Mouse (Mus musculus): Measurements from ENCODE around the gene Kat2b. TPM values are rescaled to one million over a fixed set of nuclear protein-coding genes. Genes with fewer than 3 reads are reported as not detected.

Kat2b gene
- polyA plus RNA-seq, 1 experiment = 8.5 TPM

DNA sequence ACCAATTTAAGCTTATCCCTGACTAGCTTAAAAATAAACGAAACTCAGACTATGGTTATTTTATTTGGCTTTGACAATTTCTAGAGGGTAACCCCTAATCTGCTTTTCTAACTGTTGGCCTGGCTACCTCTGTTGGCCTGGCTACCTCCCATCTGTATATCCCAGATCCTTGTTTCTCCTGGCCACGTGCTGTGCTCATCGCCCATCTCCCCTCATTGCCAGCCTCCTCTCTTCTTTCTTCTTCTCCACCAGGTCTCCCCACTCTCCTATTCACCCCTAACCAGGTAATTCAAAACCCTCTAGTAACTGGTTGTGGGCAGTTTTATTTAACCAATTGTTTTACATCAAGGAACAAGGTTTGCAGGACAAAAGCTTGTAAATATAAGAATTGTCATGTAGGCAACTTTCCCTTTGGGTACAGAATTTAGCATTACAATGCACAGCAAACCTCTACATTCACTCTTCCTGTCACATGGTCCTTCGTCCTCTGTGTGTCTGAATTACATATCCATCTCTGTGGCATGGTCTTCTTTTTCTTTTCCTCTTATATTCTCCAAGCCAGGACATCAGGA lies 5.1 kb upstream of the Kat2b start:
- no peak overlapping the region for H3K4me3 ChIP-seq (ENCODE audit: low read depth, low read length)
- H3K27me3 ChIP-seq (ENCODE audit: control insufficient read depth, insufficient read depth, low read length) = no peaks in the 10 kb centered on the region
- WGBS = 86% methylated on average over 4 of the region's 4 CpGs
- no peak overlapping the region for H3K27ac ChIP-seq (ENCODE audit: insufficient read depth, low read depth, low read length)
- no peak for TF ChIP-seq CTCF (IDR thresholded peaks at IDR 0.05; ENCODE audit: extremely low read depth, insufficient read length, insufficient replicate concordance, low read depth, low read length)
- TF ChIP-seq POLR2A (IDR thresholded peaks at IDR 0.05; ENCODE audit: low read depth, low read length) = no peak
- no peaks in the 10 kb centered on the region for H3K36me3 ChIP-seq (ENCODE audit: control insufficient read depth, insufficient read depth, low read length)
- H3K4me1 ChIP-seq (ENCODE audit: control insufficient read depth, insufficient read depth, insufficient read length, low read length) = no peaks in the 10 kb centered on the region

DNA sequence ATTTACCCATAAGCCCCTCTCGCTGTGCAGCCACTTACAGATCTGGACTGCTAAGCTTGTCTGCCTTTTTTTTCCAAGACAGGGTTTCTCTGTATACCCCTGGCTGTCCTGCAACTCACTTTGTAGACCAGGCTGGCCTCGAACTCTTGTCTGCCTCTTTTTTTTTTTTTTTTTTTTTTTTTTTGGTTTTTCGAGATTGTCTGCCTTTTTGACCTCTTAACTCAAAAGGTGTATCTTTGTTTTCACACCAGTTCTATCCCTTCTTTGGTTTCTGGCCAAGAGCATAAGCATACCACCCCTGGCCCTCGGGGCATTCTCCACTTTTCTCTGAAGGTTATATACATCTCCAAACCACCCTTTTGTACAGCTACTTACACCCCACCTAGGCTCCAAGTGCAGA lies 1.8 kb upstream of the Kat2b start:
- Histone ChIP-seq H3K4me1 (ENCODE audit: control insufficient read depth, insufficient read depth, insufficient read length, low read length) (peaks cover 9% of the 10 kb centered on the region), H3K4me3 (ENCODE audit: low read depth, low read length) (no peak overlapping the region), H3K36me3 (ENCODE audit: control insufficient read depth, insufficient read depth, low read length) (no peaks in the 10 kb centered on the region), H3K27ac (ENCODE audit: insufficient read depth, low read depth, low read length) (no peak overlapping the region), H3K27me3 (ENCODE audit: control insufficient read depth, insufficient read depth, low read length) (no peaks in the 10 kb centered on the region)
- TF ChIP-seq CTCF (IDR thresholded peaks at IDR 0.05; ENCODE audit: extremely low read depth, insufficient read length, insufficient replicate concordance, low read depth, low read length) (no peak), POLR2A (IDR thresholded peaks at IDR 0.05; ENCODE audit: low read depth, low read length) (no peak)
- 72% methylated on average over 4 of the region's 4 CpGs for WGBS

DNA sequence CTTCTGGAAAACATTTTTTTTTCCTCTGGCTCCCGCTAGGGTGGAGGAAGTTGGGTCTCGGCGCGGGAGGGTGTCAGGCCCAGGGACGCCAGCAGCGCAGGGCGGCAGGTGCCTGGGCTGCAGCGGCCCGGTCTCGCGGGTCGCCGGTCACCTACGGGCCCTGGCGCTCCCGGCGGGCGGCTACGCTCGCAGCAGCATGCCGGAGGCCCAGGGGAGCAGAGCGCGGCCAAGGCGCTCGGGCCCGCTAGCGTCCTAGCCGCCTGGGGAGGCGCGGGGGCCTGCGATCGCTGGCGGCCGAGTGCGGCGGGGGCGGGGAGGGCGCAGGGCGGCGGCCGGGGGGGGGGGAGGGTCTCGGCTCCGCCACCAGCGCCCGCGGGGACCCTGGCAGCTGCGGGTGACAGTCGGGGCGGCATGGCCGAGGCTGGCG lies 271 bp downstream of the Kat2b start:
- WGBS = 1% methylated on average over 33 of the region's 51 CpGs
- Histone ChIP-seq H3K36me3 (ENCODE audit: control insufficient read depth, insufficient read depth, low read length) (no peaks in the 10 kb centered on the region), H3K4me1 (ENCODE audit: control insufficient read depth, insufficient read depth, insufficient read length, low read length) (peaks cover 12% of the 10 kb centered on the region), H3K27ac (ENCODE audit: insufficient read depth, low read depth, low read length) (peak overlapping the region; percentile 89), H3K27me3 (ENCODE audit: control insufficient read depth, insufficient read depth, low read length) (no peaks in the 10 kb centered on the region), H3K4me3 (ENCODE audit: low read depth, low read length) (peak overlapping the region; percentile 99)
- TF ChIP-seq CTCF (IDR thresholded peaks at IDR 0.05; ENCODE audit: extremely low read depth, insufficient read length, insufficient replicate concordance, low read depth, low read length) = peak; percentile 24; the same call in 1 of the 2 replicates
- peak; percentile 56 for TF ChIP-seq POLR2A (IDR thresholded peaks at IDR 0.05; ENCODE audit: low read depth, low read length)

DNA sequence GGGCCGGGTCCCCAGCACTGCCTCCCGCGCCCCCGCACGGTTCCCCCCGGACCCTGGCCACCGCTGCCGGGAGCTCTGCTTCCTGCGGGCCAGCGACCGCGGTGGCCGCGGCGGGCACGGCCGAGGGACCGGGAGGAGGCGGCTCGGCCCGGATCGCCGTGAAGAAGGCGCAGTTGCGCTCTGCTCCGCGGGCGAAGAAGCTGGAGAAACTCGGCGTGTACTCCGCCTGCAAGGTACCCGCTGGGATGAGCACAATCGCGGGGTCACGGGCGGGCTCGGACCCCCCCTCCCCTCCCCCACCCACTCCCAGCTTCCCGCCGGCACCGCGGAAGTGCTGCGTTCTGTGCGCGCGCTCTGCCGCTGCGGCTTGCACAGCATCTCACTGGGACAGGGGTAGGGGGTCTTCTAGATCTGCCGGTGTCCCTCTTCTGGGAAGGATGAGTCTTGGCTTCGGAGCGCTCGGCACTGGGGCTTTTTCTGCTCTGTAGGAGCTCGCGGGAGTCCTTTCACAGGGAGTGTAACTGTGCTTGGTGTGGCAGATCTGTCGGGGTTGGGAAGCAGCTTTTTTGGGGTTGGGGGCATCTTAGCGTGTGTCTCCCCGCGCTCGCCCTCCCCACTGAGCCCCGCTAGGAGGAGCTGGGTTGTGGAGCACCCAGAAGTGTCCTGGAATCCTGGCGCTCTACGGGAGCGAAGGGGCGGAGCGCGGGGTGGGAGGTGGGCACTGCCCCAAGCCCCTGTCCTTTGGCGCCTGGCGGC lies 863 bp downstream of the Kat2b start:
- under 1% methylated on average over 61 of the region's 67 CpGs for WGBS
- Histone ChIP-seq H3K36me3 (ENCODE audit: control insufficient read depth, insufficient read depth, low read length) (no peaks in the 10 kb centered on the region), H3K4me1 (ENCODE audit: control insufficient read depth, insufficient read depth, insufficient read length, low read length) (peaks cover 12% of the 10 kb centered on the region), H3K27me3 (ENCODE audit: control insufficient read depth, insufficient read depth, low read length) (no peaks in the 10 kb centered on the region), H3K4me3 (ENCODE audit: low read depth, low read length) (peak overlapping the region; percentile 99), H3K27ac (ENCODE audit: insufficient read depth, low read depth, low read length) (peak overlapping the region; percentile 89)
- no peak for TF ChIP-seq POLR2A (IDR thresholded peaks at IDR 0.05; ENCODE audit: low read depth, low read length)
- no peak for TF ChIP-seq CTCF (IDR thresholded peaks at IDR 0.05; ENCODE audit: extremely low read depth, insufficient read length, insufficient replicate concordance, low read depth, low read length)

DNA sequence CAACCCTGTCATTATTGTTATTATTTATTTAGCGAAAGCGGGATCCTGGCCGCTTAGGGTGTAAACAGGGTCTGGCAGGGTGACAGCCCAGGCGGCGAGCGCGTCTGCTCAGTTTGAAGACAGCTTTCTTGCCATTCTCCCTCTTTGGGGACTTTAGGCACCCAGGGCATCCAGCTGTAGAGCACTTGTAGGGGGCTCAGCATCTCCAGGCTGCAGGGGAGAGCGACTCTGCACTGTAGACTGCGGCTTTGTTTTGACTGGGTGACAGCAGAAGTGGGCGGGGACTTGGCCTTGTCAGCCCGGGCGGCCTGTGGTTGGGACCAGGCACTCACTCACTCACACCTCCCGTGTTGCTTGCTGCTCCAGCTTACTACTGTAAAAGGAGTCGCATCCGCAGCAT lies 1.5 kb downstream of the Kat2b start:
- H3K4me1 ChIP-seq (ENCODE audit: control insufficient read depth, insufficient read depth, insufficient read length, low read length) = peaks cover 13% of the 10 kb centered on the region
- 0% methylated on average over 15 of the region's 15 CpGs for WGBS

DNA sequence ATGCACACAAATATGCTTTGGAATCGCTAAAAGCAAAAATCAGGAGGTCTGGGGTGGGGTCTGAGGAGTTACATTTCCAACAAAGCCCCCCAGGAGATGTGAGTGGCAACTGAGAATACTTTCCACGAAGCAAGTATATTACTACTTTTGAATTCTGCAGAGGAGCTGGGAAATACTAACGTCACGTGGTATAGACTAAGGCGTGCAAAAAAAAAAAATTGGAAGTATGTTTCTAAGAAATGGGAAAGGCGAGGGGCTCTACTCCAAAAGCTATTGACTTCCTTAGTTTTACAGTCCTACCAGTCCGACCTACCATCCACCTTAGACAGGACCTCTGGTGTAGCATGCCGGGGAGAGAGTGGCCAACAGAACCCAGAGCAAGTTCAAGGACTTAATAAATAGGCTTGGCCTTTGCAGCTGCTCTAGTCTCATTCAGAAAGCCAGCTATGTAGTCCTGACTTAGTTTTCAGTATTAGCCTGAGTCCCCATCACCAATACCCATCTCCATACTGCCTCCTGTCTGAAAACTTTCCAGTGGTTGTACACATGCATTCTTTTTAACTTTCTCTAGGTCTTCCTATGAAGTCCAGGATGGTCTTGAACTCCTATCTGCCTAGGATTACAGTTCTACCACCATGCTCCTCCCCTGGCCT lies 2.2 kb downstream of the Kat2b start:
- no peaks in the 10 kb centered on the region for H3K27me3 ChIP-seq (ENCODE audit: control insufficient read depth, insufficient read depth, low read length)
- TF ChIP-seq POLR2A (IDR thresholded peaks at IDR 0.05; ENCODE audit: low read depth, low read length) (no peak), CTCF (IDR thresholded peaks at IDR 0.05; ENCODE audit: extremely low read depth, insufficient read length, insufficient replicate concordance, low read depth, low read length) (no peak)
- 52% methylated on average over 8 of the region's 8 CpGs for WGBS
- H3K36me3 ChIP-seq (ENCODE audit: control insufficient read depth, insufficient read depth, low read length) = no peaks in the 10 kb centered on the region
- peak overlapping the region; percentile 50; the same call in 1 of the 2 replicates for H3K27ac ChIP-seq (ENCODE audit: insufficient read depth, low read depth, low read length)
- peak overlapping the region; percentile 99 for H3K4me3 ChIP-seq (ENCODE audit: low read depth, low read length)
- peaks cover 16% of the 10 kb centered on the region for H3K4me1 ChIP-seq (ENCODE audit: control insufficient read depth, insufficient read depth, insufficient read length, low read length)

More for the DNA sequence above, 1.5 kb downstream of the Kat2b start:
- Histone ChIP-seq H3K4me3 (ENCODE audit: low read depth, low read length) (peak overlapping the region; percentile 99), H3K36me3 (ENCODE audit: control insufficient read depth, insufficient read depth, low read length) (no peaks in the 10 kb centered on the region), H3K27ac (ENCODE audit: insufficient read depth, low read depth, low read length) (peak overlapping the region; percentile 89), H3K27me3 (ENCODE audit: control insufficient read depth, insufficient read depth, low read length) (no peaks in the 10 kb centered on the region)
- no peak for TF ChIP-seq CTCF (IDR thresholded peaks at IDR 0.05; ENCODE audit: extremely low read depth, insufficient read length, insufficient replicate concordance, low read depth, low read length)
- TF ChIP-seq POLR2A (IDR thresholded peaks at IDR 0.05; ENCODE audit: low read depth, low read length) = peak; percentile 61; the same call in 1 of the 2 replicates

DNA sequence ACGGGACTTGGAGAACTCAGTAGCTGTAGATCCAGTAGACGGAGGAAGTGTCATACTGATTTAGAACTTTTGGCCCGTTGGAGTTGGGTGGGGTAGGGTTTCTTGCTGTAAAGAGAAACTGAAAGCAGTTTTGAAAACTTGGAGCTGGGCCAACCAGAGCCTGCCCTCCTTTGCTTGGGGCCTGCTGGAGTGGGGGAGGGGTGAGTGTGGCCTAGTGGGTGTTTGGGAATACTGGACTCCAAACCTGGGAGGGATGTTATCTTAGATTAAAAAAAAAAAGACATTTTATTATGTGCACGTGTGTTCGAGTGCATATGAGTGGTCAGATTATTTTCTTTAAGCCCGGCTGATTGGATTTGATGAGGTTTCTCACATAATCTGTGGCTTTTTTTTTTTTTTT lies 3.2 kb downstream of the Kat2b start:
- Histone ChIP-seq H3K27ac (ENCODE audit: insufficient read depth, low read depth, low read length) (peak overlapping the region; percentile 90), H3K27me3 (ENCODE audit: control insufficient read depth, insufficient read depth, low read length) (no peaks in the 10 kb centered on the region), H3K4me1 (ENCODE audit: control insufficient read depth, insufficient read depth, insufficient read length, low read length) (peaks cover 16% of the 10 kb centered on the region), H3K36me3 (ENCODE audit: control insufficient read depth, insufficient read depth, low read length) (no peaks in the 10 kb centered on the region), H3K4me3 (ENCODE audit: low read depth, low read length) (no peak overlapping the region)
- no peak for TF ChIP-seq CTCF (IDR thresholded peaks at IDR 0.05; ENCODE audit: extremely low read depth, insufficient read length, insufficient replicate concordance, low read depth, low read length)
- TF ChIP-seq POLR2A (IDR thresholded peaks at IDR 0.05; ENCODE audit: low read depth, low read length) = no peak
- 2% methylated on average over 6 of the region's 6 CpGs for WGBS

Measured in small intestine, adult 2 months (tissue).